Mouse (Mus musculus) heart, postnatal 14 days (tissue): Measurements from ENCODE around the gene Tchh. TPM values are rescaled to one million over a fixed set of nuclear protein-coding genes. Genes with fewer than 3 reads are reported as not detected.
"Not testable (repeated sequence)": the region's sequence is repeated elsewhere in the genome, so short reads cannot be mapped to it uniquely, and the experiment has no call there.

Source experiments
- DNase-seq, 2 experiments: peaks; one replicate each; pipeline ENCODE4 v3.0.0; 2021 to 2022
- intact Hi-C: fragments of 180-260 bp; cut with DNase I; formaldehyde crosslinking; loops from one replicate; pipeline ENCODE4 v1.15.1; 2025
- long read RNA-seq, 2 experiments: library from polyadenylated mRNA; stranded (forward); transcript quantifications; one replicate each; pipeline ENCODE4 v2.0.0; 2021
- total RNA-seq, 2 experiments: library from RNA; stranded (reverse); gene quantifications; 2 replicates each; pipeline ENCODE4 v1.2.3; 2021

Gene Tchh
- under 1 TPM; 0.05 to 0.07 TPM for total RNA-seq
- long read RNA-seq, experiment 1, result 0 reads
- long read RNA-seq, experiment 2, partial matches to known transcripts, result 0 of 1 reads
- long read RNA-seq, experiment 2, other reads (novel, unspliced or antisense), result 1 of 1 reads

DNA sequence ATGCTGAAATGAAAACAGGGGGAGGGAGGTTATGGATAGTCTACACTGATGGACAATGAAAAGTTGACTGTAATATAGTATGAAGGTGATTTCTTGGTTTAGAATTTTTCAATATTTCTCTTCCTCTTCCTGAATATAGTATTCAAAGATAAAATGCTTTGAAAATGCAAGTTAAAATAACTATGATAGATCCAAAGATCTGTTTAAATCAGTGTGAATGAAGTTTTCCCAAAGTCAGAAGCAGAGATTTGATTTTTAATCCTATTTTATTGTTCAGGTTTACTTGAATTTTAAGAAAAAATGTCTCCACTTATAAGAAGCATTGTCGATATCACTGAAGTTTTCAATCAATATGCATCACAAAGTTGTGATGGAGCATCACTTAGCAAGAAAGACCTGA is at the start of gene Tchh:
Tchh (plus strand) TSS at position 301 of the 400 bp plus-strand sequence.
- intact Hi-C loops, result no loop called here
- DNase-seq, result no peak

DNA sequence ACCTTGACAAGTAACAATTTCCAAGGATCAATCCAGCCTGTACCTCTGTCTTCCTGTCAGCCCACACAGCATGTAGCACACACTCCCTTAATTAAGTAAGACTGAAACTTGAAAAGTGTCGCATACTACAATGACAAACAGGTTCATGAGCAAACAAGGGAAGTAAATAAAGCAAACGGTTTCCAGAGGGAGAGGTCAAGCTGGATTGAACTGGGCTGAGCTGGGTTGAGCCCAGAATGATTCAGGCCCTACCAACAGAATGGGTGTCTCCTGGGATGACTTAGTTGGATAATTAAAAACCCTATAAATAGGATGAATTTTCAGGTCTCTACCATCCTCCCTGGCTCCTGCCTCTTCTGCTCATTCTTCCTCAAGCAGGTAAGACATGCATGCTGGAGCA is 48.8 kb upstream of the Tchh start, which contains the start of gene Rptn:
Rptn (plus strand) TSS at position 334 of the 400 bp plus-strand sequence.
- DNase-seq, result no peak

DNA sequence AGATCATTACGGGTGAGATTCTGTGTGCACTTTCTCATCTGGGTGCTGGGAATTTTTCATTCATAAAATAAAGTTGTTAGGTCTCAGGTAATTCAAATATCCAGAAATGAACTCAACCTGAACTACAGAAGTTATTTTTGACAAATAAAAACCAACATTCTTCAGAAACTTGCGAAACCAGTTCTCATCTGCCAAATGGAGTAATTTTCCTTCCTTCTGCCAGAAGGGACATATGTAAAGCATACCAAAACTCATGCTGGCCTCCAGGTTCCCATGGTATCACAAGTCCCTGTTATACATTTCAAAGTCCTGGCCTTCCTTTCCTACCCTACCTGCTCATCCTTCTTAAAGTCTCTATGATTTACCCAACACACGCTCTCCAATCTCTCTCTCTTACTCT is 38.2 kb upstream of the Tchh start:
- intact Hi-C loops, result loop anchor here (10.0 kb wide), 2 partner anchors 269 to 499 kb away; no protein-coding TSS in a partner anchor

More for the DNA sequence above, 48.8 kb upstream of the Tchh start, which contains the start of gene Rptn:
- intact Hi-C loops, result no loop called here

DNA sequence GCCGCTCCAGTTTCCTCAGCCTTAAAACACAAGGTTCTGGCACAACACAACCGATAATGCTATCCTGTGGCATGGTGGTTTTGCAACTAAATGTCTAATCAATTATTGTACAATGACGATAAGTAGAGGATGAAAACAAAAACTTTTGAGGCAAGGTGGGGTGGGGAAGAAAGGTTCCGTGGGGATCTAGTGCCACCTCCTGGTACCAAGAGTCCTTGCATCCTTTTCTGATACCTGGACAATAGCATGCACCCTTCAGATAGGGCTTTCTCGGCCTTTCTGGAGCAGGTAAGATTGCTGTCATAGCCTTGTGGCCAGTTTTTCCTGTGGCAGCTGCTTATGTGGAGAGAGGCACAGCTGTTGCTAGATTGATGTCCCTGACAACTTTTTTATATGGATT is 35.1 kb upstream of the Tchh start:
- peak; percentile 3 to 10 for DNase-seq
- intact Hi-C loops, result loop anchor here (2.0 to 10.0 kb wide), 3 partner anchors 42 to 502 kb away; no protein-coding TSS in a partner anchor

More for the DNA sequence above, 38.2 kb upstream of the Tchh start:
- no peak for DNase-seq

DNA sequence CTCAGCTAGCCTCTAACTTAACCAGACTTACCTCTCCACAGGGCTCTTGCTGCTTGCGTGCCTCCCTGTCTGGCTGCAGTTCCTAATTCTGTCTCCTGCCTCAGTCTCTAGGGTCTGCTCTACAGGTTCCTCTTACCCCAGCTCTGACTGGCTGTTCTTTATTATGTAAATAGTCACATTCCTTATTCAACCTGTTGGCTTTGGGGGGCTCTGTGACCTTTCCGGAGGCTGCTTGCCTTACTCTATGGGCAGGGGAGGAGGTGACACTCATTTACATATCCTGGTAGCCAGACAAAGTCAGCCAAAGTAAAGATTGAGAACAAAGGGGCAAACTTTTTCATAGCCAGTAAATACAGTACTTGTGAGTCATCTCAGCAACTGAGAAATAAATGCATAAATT is 30.2 kb upstream of the Tchh start:
- intact Hi-C loops, result no loop called here
- DNase-seq, result no peak

DNA sequence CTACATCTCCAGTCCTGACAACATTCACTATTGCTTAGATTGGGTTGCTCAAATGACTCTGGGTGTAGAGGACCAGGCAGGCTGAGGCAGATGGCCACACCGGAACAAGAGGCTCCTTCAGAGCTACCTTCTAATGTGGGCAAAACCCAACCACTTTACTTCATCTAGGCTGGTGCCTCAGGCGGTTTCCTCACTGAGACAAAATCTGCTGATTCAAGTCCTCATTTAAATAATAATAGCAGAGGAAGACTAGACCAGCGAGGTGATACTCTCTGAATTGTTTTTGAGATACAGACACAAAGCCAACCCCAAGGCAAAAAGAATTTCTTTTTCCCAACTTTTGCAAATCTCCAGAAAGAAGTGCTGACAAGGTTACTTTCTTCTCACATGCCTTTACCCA is 10.5 kb upstream of the Tchh start:
- DNase-seq, result no peak
- intact Hi-C loops, result no loop called here

DNA sequence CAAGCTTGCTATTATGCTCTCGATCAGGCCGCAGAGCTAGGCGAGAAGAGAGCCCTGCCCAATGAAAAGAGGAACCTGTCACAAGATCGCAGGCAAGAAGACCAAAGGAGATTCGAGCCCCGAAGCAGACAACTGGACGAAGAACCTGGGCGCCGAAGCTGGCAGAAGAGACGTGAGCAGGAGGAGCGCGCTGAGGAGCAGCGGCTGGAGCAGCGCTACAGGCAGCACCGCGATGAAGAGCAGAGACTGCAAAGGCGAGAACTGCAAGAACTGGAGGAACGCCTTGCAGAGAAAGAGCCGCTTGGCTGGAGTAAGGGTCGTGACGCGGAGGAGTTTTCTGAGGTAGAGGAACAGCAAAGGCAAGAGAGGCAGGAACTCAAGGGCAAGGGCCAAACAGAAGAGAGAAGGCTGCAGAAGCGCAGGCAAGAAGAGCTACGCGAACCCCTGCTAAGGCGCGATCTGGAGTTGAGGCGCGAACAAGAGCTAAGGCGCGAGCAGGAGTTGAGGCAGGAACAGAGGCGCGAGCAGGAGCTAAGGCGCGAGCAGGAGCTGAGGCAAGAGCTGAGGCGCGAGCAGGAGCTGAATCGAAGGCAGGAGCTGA is 1.5 kb downstream of the Tchh start:
- intact Hi-C loops, result no loop called here

DNA sequence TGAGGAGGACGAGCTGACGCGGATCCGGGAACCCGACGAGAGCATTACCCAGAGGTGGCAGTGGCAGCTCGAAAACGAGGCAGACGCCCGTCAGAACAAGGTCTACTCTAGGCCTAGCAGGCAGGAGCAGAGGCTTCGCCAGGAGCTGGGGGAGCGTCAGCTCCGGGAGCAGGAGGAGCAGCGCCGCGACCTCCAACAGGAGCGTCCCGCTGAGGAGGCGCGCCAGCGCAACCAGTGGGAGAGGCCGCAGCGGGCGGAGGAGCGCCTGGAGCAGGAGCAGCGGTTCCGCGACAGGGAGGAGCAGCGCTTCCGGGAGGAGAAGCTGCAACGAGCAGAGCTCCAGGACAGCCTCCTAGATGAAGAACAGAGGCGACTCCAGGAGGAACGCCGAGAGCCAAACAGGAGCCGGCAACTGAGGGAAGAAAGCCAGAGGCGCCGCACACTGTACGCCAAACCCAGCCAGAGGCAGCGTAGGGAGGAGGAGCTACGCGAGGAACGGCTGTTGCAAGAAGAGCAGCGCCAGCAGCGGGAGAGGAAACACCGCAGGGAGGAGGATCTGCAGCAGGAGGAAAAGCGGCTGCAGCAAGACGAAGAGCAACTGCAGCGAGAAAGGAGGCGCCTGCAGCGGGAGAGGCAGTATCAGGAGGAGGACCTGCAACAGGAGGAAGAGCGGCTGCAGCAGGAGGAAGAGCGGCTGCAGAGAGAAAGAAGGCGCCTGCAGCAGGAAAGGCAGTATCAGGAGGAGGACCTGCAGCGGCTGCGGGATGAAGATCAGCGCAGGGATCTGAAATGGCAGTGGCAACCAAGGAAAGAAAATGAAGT is 2.4 kb downstream of the Tchh start:
- DNase-seq, result peak; percentile 66 to 69
- intact Hi-C loops, result no loop called here

More for the DNA sequence above, 1.5 kb downstream of the Tchh start:
- DNase-seq, result peak; percentile 5 to 9

DNA sequence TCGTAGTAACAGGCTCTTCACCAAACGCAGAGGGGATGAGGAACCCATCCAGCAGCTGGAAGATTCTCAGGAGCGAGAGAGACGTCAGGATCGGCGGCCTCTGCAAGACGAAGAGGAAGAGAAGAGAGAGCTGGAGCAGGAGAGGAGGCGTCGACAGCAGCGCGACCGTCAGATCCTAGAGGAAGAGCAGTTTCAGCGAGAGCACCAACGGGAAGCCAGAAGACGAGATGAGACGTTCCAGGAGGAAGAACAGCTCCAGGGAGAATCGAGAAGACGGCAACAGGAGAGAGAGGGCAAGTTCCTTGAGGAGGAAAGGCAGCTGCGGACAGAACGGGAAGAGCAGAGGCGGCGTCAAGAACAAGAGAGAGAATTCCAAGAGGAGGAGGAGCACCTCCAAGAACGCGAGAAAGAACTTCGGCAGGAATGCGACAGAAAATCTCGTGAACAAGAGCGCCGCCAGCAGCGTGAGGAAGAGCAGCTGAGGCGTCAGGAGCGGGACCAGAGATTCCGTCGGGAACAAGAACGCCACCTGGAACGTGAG is 3.1 kb downstream of the Tchh start:
- DNase-seq, result peak; percentile 12 to 23
- intact Hi-C loops, result no loop called here

DNA sequence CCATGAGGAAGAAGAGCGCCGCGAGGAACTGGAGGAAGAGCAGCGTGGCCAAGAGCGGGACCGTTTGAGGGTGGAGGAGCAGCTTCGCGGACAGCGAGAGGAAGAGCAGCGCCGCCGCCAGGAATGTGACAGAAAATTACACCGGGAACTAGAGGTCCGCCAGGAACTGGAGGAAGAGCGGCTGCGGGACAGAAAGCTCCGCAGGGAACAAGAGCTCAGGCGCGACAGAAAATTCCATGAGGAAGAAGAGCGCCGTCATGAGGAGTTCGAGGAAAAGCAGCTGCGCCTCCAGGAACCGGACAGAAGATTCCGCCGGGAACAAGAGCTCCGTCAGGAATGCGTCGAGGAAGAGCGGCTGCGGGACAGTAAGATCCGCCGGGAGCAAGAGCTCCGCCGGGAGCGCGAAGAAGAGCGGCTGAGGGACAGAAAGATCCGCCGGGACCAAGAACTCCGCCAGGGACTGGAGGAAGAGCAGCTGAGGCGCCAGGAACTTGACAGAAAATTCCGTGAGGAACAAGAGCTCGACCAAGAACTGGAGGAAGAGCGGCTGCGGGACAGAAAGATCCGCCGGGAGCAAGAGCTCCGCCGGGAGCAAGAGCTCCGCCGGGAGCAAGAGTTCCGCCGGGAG is 4.1 kb downstream of the Tchh start:
- DNase-seq, result peak; percentile 16 to 23
- intact Hi-C loops, result no loop called here

DNA sequence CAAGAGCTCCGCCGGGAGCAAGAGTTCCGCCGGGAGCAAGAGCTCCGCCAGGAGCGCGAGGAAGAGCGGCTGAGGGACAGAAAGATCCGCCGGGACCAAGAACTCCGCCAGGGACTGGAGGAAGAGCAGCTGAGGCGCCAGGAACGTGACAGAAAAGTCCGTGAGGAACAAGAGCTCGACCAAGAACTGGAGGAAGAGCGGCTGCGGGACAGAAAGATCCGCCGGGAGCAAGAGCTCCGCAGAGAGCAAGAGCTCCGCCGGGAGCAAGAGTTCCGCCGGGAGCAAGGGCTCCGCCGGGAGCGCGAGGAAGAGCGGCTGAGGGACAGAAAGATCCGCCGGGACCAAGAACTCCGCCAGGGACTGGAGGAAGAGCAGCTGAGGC is 4.6 kb downstream of the Tchh start:
- intact Hi-C loops, result not testable (repeated sequence)
- DNase-seq, result peak in 1 of 2 experiments; percentile 19

DNA sequence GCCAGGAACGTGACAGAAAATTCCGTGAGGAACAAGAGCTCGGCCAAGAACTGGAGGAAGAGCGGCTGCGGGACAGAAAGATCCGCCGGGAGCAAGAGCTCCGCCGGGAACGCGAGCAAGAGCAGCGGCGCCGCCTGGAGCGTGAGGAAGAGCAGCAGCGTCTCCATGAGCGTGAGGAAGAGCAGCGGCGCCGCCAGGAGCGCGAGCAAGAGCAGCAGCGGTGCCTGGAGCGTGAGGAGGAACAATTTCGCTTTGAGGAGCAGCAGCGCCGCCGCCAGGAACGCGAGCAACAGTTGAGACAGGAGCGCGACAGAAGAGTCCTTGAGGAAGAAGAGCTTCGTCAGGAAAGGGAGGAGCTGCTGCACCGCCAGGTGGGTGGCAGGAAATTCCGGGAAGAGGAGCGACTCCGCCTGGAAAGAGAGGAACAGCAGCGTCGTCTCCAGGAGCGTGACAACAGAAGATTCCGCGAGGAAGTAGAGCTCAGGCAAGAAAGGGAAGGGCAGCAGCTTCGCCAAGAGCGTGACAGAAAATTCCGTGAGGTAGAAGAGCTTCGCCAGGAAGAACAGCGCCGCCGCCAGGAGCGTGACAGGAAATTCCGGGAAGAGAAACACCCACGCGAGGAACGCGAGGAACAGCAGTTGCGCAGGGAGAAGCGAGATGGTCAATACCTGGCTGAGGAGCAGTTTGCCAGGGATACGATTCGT is 5.2 kb downstream of the Tchh start:
- intact Hi-C loops, result no loop called here
- peak; percentile 39 to 52 for DNase-seq

DNA sequence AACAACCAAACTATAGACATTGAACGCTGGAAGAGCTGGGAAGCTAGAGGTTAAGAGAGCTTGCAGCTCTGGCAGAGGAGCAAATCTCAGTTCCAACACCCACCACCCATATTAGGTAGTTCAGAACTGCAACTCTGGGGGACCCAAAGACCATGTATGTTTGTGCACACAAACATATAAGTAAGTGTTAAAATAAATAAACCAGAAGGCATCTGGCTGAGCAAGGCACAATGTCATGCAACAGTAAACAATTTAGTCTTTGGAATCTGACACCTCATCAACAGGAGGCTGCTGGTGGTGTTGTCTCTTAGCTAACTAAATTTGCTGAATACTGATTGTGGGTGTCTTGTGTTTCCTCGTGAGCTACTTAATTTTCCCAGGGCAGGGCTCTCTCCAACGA is 24.4 kb downstream of the Tchh start:
- no peak for DNase-seq
- intact Hi-C loops, result no loop called here

DNA sequence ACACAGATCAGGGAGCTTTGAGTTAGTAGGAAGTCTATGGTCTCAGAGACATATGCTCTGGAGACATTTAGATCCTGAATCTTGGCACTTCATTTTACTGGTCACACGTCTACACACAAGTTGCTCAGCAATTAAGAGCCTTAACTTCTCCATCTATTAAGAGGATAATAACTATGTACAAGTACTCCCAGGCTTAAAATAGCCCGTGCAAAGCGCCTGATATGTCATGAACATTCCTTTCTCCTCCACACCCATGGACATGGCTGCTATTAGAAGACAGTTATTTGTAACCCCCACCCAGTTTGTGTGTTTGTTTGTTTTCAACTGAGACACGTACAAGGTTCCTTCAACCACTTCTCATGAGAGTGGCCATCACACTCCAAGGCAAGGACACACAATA is 25.0 kb downstream of the Tchh start:
- DNase-seq, result no peak
- intact Hi-C loops, result no loop called here

DNA sequence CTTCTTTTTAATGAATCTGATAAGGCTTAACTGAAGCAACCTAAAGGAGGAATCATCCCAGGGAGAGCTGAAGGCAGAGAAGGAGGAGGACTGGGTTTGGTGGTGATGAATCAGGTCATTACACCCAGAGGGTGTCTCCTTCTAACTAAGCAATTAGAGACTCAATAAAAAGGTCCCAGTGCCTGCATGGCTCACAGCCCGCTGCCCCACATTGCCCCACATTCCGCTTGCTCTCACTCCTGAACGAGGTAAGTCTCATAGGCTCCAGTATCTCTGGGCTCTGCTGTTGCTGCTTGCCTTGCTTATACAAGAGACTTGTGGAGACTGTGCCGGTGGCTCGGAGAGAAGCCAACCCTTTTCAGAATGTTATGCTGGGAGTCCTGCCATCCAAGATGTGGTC is 26.4 kb downstream of the Tchh start, which contains the start of gene Tchhl1:
Tchhl1 (plus strand) TSS at position 194 of the 400 bp plus-strand sequence.
- intact Hi-C loops, result no loop called here
- DNase-seq, result no peak

DNA sequence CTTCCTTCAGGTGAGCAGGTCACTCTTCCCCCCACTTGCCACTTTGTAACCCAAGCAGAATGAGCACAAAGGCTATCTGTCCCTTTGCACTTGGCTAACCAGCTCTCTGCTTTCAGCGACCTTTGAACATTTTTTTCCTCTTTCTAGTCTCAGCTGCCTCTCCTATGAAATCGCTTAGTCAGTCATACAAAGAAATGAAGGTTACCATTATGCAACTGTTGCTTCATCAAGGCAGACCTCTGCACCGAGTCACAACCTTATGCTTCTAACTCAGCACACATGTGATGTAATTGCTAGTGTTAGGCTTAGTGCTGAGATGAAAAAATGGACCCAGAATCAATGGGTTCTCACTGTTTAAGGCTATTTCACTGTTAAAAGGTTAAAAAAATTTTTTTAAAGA is 27.5 kb downstream of the Tchh start:
- DNase-seq, result no peak
- intact Hi-C loops, result no loop called here

DNA sequence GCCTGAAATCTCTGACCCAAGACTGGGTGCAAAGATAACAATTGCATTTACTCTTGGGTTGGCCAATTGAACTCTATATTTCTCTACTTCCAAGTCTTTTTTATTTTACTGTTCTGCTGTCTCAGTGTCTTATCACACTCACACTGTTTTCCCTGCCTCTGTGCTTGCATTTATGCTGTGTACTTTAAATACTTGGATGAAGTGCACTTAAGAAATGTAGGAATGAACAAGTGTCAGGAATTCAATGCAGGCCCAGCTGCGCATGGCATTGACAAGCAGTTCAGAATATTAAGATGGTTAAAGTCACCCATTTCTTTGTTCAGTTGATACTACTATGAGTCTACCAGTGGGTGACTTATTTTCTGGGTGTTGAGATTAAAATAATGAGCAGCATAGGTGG is 37.9 kb downstream of the Tchh start:
- DNase-seq, result no peak
- intact Hi-C loops, result no loop called here

DNA sequence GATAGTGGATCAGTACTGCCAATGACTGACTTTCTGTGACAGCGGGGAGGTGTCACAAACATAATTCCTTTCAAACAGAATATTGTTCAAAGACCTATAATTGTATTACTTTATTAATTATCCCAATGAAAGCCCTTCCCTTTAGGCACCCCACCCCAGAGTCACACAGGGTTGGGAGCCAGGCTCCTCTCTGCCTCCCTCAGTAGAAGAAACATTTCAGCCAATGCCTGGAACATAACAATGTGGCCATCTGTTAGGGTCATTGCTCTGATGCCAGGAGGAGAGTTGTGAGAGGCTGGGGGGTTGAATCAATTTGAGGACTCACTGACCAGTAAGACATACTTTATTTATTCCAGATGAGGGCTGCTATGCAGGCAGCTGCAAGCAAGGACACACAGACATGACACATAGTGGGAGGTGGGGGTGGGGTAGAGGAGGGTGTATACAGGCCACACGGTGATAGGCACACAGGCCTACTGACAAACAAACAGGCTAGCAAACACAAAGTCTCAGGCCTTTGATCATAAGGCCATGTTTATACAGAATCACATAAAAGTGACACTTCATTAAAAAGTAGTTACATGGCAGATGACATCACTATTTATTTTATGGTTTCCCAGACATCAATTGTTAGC is 40.0 kb downstream of the Tchh start:
- intact Hi-C loops, result no loop called here
- no peak for DNase-seq

DNA sequence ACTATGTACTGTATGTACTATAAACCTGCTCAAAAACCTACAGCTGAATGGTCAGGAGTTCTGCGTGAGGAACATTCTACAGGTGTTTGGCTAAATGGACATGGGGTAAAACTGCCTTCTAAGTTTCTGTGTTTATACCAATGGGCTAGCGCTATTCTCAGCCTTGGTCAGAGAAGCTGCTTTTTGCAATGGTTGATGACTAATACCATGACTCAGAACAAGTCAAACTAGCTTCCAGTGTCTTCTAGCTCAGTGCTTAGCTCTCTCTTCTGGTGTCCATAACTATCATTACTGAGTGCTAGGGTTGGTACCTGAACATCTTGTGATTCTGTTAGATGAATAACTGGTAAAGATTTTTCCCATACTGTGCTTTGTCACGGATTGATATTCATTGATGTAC is 43.5 kb downstream of the Tchh start:
- no peak for DNase-seq
- intact Hi-C loops, result no loop called here

DNA sequence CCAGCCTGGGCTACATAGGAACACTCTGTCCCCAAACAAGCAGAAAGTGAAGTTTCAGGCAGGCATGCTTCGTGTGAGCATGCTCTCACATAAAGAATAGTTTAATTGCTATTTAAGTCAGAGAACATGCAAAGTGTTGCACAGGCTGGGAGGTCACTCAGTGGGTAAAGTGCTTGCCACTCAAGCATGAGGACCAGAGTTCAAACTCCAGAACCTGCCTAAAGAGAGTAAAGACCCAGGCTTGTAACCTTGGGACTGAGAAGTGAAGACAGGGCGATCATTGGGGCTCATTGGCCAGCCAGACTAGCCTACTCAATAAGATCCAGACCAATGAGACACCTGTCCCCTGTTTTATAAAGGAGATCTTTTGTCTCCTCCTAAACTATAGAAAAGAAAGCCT is 46.4 kb downstream of the Tchh start:
- DNase-seq, result no peak
- intact Hi-C loops, result no loop called here
